In the genomic region with DNA sequence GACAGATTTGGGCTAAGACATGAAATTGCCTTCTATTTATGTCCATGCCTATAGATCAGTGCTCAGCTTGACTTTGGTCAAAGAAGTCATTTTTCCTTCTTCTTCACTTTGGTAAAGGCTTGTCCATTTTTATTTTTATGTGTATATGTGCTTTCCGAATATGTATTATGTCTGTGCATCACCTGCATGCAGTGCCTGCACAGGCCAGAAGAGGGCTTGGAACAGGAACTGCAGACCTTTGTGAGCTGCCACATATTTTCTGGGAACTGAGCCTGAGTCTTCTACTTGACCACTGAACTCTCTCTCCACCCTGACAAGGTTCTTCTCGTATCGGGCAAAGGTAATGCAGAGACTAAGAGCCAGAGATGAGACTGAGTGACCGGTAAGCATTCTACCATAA, we compare ENCODE assay signal across 14 mouse cellular contexts.
DNase-seq lines count a peak whose midpoint lies in the region; TF ChIP-seq lines count a peak whose summit lies in the region.
"Had no signal": no experiment of that assay in that cellular context is flagged by ENCODE, and none has a peak within 500 bp of the region (broad histone marks: within the 10 kb centered on the region; RNA-seq: fewer than 3 reads in every experiment).

No protein-coding gene starts in this region.

- H3K9me3 ChIP-seq in MEL (replicated peaks; ENCODE audit: insufficient read depth, low read length): no peaks in the 10 kb centered on the region
- H3K9me3 ChIP-seq: heart, embryonic 12.5 days; hindbrain, embryonic 13.5 days; neural tube, embryonic 13.5 days had no signal

- TF ChIP-seq CTCF in gastrocnemius, adult 2 months (IDR thresholded peaks at IDR 0.05): peak; percentile 17; the same call in 1 of the 2 replicates
- peak; percentile 28; the same call in 1 of the 2 replicates for TF ChIP-seq CTCF in lung, adult 2 months (IDR thresholded peaks at IDR 0.05; ENCODE audit: insufficient read depth, low read length)
- peak; percentile 45 to 47 (median 45) for TF ChIP-seq CTCF in MEL (IDR thresholded peaks at IDR 0.05 in 2 of 3, conservative IDR thresholded peaks at IDR 0.05 in 1 of 3; ENCODE audit: control insufficient read depth in 1 of 3, insufficient read depth in 1 of 3, low read depth in 2 of 3, low read length in 3 of 3, poor library complexity in 1 of 3, severe bottlenecking in 1 of 3)

- DNase-seq in gastrocnemius, adult 2 months: no peak
- DNase-seq in gastrocnemius, postnatal 4 days (ENCODE audit: low spot score in 2 of 2): no peak
- no peak for DNase-seq in lung, adult 2 months
- no peak for DNase-seq in lung, adult 18-20 months
- peak; percentile 38 for DNase-seq in MEL (ENCODE audit: low read depth, low spot score)
- peak; percentile 16 for DNase-seq in thymus, postnatal 0 days (ENCODE audit: low spot score)
- no peak for DNase-seq in T-cell, adult 2 months (ENCODE audit: low spot score)
- no peak for DNase-seq in adrenal gland, adult 2 months
- DNase-seq: adrenal gland, postnatal 10 days; cerebellum, adult 18-20 months; right cerebral cortex, postnatal 14 days had no signal

- no peaks in the 10 kb centered on the region for H3K27me3 ChIP-seq in MEL (ENCODE audit: control insufficient read depth in 1 of 2, insufficient read depth in 2 of 2, low read length in 2 of 2)
- H3K27me3 ChIP-seq: heart, embryonic 12.5 days; hindbrain, embryonic 13.5 days; neural tube, embryonic 13.5 days had no signal

- TF ChIP-seq RAD21 in MEL (IDR thresholded peaks at IDR 0.05; ENCODE audit: low read depth, low read length): peak; percentile 29

- H3K27ac ChIP-seq in gastrocnemius, adult 2 months: no peak overlapping the region
- no peak overlapping the region for H3K27ac ChIP-seq in MEL (ENCODE audit: control insufficient read depth, low read depth, low read length)
- H3K27ac ChIP-seq: hindbrain, embryonic 13.5 days; neural tube, embryonic 13.5 days had no signal

- no peak for TF ChIP-seq POLR2A in lung, adult 2 months (IDR thresholded peaks at IDR 0.05; ENCODE audit: borderline replicate concordance, extremely low read depth, low read depth, low read length)
- TF ChIP-seq POLR2A in MEL (IDR thresholded peaks at IDR 0.05; ENCODE audit: control insufficient read depth in 1 of 2, insufficient read depth in 1 of 2, low read depth in 1 of 2, low read length in 2 of 2, poor library complexity in 1 of 2): no peak

- WGBS in lung, adult 2 months: 98% methylated on average over 4 of the region's 4 CpGs

- H3K79me2 ChIP-seq in MEL (ENCODE audit: control insufficient read depth, insufficient read depth, low read length, poor library complexity): no peaks in the 10 kb centered on the region

- H3K36me3 ChIP-seq in MEL (ENCODE audit: control insufficient read depth in 1 of 2, insufficient read depth in 2 of 2, low read length in 2 of 2): no peaks in the 10 kb centered on the region
- H3K36me3 ChIP-seq: heart, embryonic 12.5 days; hindbrain, embryonic 13.5 days; neural tube, embryonic 13.5 days had no signal

- H3K4me1 ChIP-seq in lung, adult 2 months (ENCODE audit: control insufficient read depth, insufficient read depth, low read length): no peaks in the 10 kb centered on the region
- H3K4me1 ChIP-seq in MEL (ENCODE audit: control insufficient read depth in 1 of 2, insufficient read depth in 2 of 2, low read length in 2 of 2): 0 out of 4 replicates have a peak, but pooled peaks cover 0 to 4% of the 10 kb centered on the region in 2 experiments
- H3K4me1 ChIP-seq: heart, embryonic 12.5 days; hindbrain, embryonic 13.5 days; neural tube, embryonic 13.5 days had no signal

- H3K9ac ChIP-seq in MEL (ENCODE audit: control insufficient read depth, low read depth, low read length, poor library complexity, severe bottlenecking): no peak overlapping the region
- H3K9ac ChIP-seq: heart, embryonic 12.5 days; hindbrain, embryonic 13.5 days; neural tube, embryonic 13.5 days had no signal

- H3K4me3 ChIP-seq in gastrocnemius, adult 2 months: no peak overlapping the region
- H3K4me3 ChIP-seq in lung, adult 2 months (replicated peaks; ENCODE audit: extremely low read depth, low read depth, low read length): no peak overlapping the region
- H3K4me3 ChIP-seq in MEL (ENCODE audit: control insufficient read depth in 1 of 2, insufficient read depth in 1 of 2, low read depth in 2 of 2, low read length in 2 of 2): no peak overlapping the region
- H3K4me3 ChIP-seq: heart, embryonic 12.5 days; hindbrain, embryonic 13.5 days; neural tube, embryonic 13.5 days had no signal

- intact Hi-C loops in gastrocnemius, adult 2 months (cut with DNase I): no loop called here

- TF ChIP-seq EP300 in MEL (IDR thresholded peaks at IDR 0.05; ENCODE audit: low read depth in 1 of 2, low read length in 2 of 2): no peak

TF ChIP-seq in MEL, 35 proteins besides CTCF, POLR2A, EP300 and RAD21:
- no peak for TF ChIP-seq BHLHE40 (IDR thresholded peaks at IDR 0.05; ENCODE audit: borderline replicate concordance, low read depth, low read length)
- no peak for TF ChIP-seq MEF2A (IDR thresholded peaks at IDR 0.05; ENCODE audit: extremely low read depth, insufficient replicate concordance, low read depth, low read length, poor library complexity, severe bottlenecking)
- TF ChIP-seq MAFK (IDR thresholded peaks at IDR 0.05; ENCODE audit: borderline replicate concordance, low read depth, low read length): no peak
- no peak for TF ChIP-seq ETS1 (IDR thresholded peaks at IDR 0.05; ENCODE audit: low read depth, low read length)
- peak; percentile 23; the same call in 1 of the 2 replicates for TF ChIP-seq ZC3H11A (IDR thresholded peaks at IDR 0.05; ENCODE audit: low read depth, low read length)
- TF ChIP-seq MXI1 (IDR thresholded peaks at IDR 0.05; ENCODE audit: low read depth, low read length): no peak
- no peak for TF ChIP-seq MAX (IDR thresholded peaks at IDR 0.05; ENCODE audit: low read length)
- TF ChIP-seq USF1 (IDR thresholded peaks at IDR 0.05; ENCODE audit: low read depth, low read length): no peak
- no peak for TF ChIP-seq ZNF384 (IDR thresholded peaks at IDR 0.05; ENCODE audit: low read depth, low read length)
- TF ChIP-seq E2F4 (IDR thresholded peaks at IDR 0.05; ENCODE audit: borderline replicate concordance, low read depth, low read length): no peak
- no peak for TF ChIP-seq TCF12 (IDR thresholded peaks at IDR 0.05; ENCODE audit: low read depth, low read length)
- no peak for TF ChIP-seq USF2 (IDR thresholded peaks at IDR 0.05; ENCODE audit: borderline replicate concordance in 1 of 2, insufficient read depth in 1 of 2, low read depth in 1 of 2, low read length in 2 of 2)
- no peak for TF ChIP-seq JUND (IDR thresholded peaks at IDR 0.05; ENCODE audit: low read depth, low read length)
- no peak for TF ChIP-seq GABPA (IDR thresholded peaks at IDR 0.05; ENCODE audit: low read depth, low read length)
- no peak for TF ChIP-seq GATA1 (IDR thresholded peaks at IDR 0.05; ENCODE audit: low read depth, low read length)
- no peak for TF ChIP-seq HCFC1 (IDR thresholded peaks at IDR 0.05; ENCODE audit: low read depth, low read length)
- TF ChIP-seq SMC3 (IDR thresholded peaks at IDR 0.05; ENCODE audit: low read depth, low read length): peak; percentile 60
TF ChIP-seq in MEL: peak in this region for 2.

Comparison
In these comparisons a context has a peak if more than half of its experiments do, and no peak if none do; other contexts are left out.
1. DNase-seq: peak in MEL (single experiment) and thymus, postnatal 0 days (single experiment); none in gastrocnemius, adult 2 months (single experiment), gastrocnemius, postnatal 4 days (0 of 2), lung, adult 2 months (single experiment), lung, adult 18-20 months (0 of 2), T-cell, adult 2 months (single experiment) and adrenal gland, adult 2 months (single experiment).
2. Peak in every context shown above with its lines, with median percentiles within 50 percentile points of each other: CTCF ChIP-seq.